22 mouse cellular contexts compared by ENCODE assay signal in genomic region chr4:130350690-130351422, GRCm38 (mm10). TPM values are rescaled to one million over a fixed set of nuclear protein-coding genes. Genes with fewer than 3 reads are reported as not detected.
DNase-seq lines count a peak whose midpoint lies in the region; ATAC-seq and TF ChIP-seq lines count a peak whose summit lies in the region.
"Had no signal": no experiment of that assay in that cellular context is flagged by ENCODE, and none has a peak within 500 bp of the region (broad histone marks: within the 10 kb centered on the region; RNA-seq: fewer than 3 reads in every experiment).

No protein-coding gene starts in this region.

- H3K9me3 ChIP-seq in hindbrain, postnatal 0 days (ENCODE audit: low read length): no peaks in the 10 kb centered on the region
- no peaks in the 10 kb centered on the region for H3K9me3 ChIP-seq in hindbrain, embryonic 13.5 days
- H3K9me3 ChIP-seq in CH12.LX (replicated peaks; ENCODE audit: low read length): no peaks in the 10 kb centered on the region
- H3K9me3 ChIP-seq in liver, embryonic 15.5 days (replicated peaks): no peaks in the 10 kb centered on the region
- H3K9me3 ChIP-seq: forebrain, embryonic 12.5 days; heart, embryonic 15.5 days; intestine, embryonic 15.5 days; kidney, embryonic 15.5 days; limb, embryonic 10.5 days; megakaryocyte, embryonic 14.5 days had no signal

- no peak for TF ChIP-seq RAD21 in CH12.LX (IDR thresholded peaks at IDR 0.05; ENCODE audit: low read depth, low read length)

- no peaks in the 10 kb centered on the region for H3K4me1 ChIP-seq in cerebellum, adult 2 months (ENCODE audit: control insufficient read depth, insufficient read depth, low read length)
- no peaks in the 10 kb centered on the region for H3K4me1 ChIP-seq in hindbrain, postnatal 0 days (ENCODE audit: insufficient read depth, low read length)
- H3K4me1 ChIP-seq in hindbrain, embryonic 13.5 days (replicated peaks): no peaks in the 10 kb centered on the region
- H3K4me1 ChIP-seq in CH12.LX (ENCODE audit: control insufficient read depth in 1 of 2, insufficient read depth in 2 of 2): peaks cover 0 to 15% of the 10 kb centered on the region in 2 experiments; a peak in 2 of 4 replicates
- H3K4me1 ChIP-seq in liver, embryonic 15.5 days (replicated peaks): peaks cover 11% of the 10 kb centered on the region; the same call in 1 of the 2 replicates
- H3K4me1 ChIP-seq: forebrain, embryonic 12.5 days; heart, embryonic 15.5 days; intestine, embryonic 15.5 days; kidney, embryonic 15.5 days; limb, embryonic 10.5 days had no signal

- TF ChIP-seq EP300 in CH12.LX (IDR thresholded peaks at IDR 0.05; ENCODE audit: low read length): no peak

- WGBS in cerebellum, adult 2 months: 90% methylated on average over 16 of the region's 16 CpGs
- 80% methylated on average over 16 of the region's 16 CpGs for WGBS in hindbrain, postnatal 0 days
- 83% methylated on average over 16 of the region's 16 CpGs for WGBS in hindbrain, embryonic 13.5 days
- 65% methylated on average over 16 of the region's 16 CpGs for WGBS in liver, embryonic 15.5 days (ENCODE audit: insufficient replicate concordance)

- no peak overlapping the region for H3K9ac ChIP-seq in hindbrain, postnatal 0 days (replicated peaks; ENCODE audit: low read length)
- H3K9ac ChIP-seq in hindbrain, embryonic 13.5 days: no peak overlapping the region
- H3K9ac ChIP-seq in CH12.LX (ENCODE audit: insufficient read depth, low read depth): no peak overlapping the region
- H3K9ac ChIP-seq in liver, embryonic 15.5 days: no peak overlapping the region
- H3K9ac ChIP-seq: forebrain, embryonic 12.5 days; heart, embryonic 15.5 days; intestine, embryonic 15.5 days; kidney, embryonic 15.5 days had no signal

- no peak overlapping the region for H3K4me3 ChIP-seq in cerebellum, adult 2 months (replicated peaks; ENCODE audit: insufficient read depth, low read depth, low read length)
- no peak overlapping the region for H3K4me3 ChIP-seq in hindbrain, postnatal 0 days (ENCODE audit: low read length)
- H3K4me3 ChIP-seq in hindbrain, embryonic 13.5 days: no peak overlapping the region
- no peak overlapping the region for H3K4me3 ChIP-seq in CH12.LX (replicated peaks in 1 of 3; ENCODE audit: low read depth in 2 of 3, low read length in 2 of 3, poor library complexity in 1 of 3)
- H3K4me3 ChIP-seq in liver, embryonic 15.5 days (replicated peaks): no peak overlapping the region
- H3K4me3 ChIP-seq: forebrain, embryonic 12.5 days; heart, embryonic 15.5 days; intestine, embryonic 15.5 days; kidney, embryonic 15.5 days; limb, embryonic 10.5 days; megakaryocyte, embryonic 14.5 days had no signal

- no peak for TF ChIP-seq POLR2A in cerebellum, adult 2 months (IDR thresholded peaks at IDR 0.05; ENCODE audit: borderline replicate concordance, insufficient read depth, low read length)
- no peak for TF ChIP-seq POLR2A in CH12.LX (IDR thresholded peaks at IDR 0.05; ENCODE audit: low read depth, low read length)

- H3K36me3 ChIP-seq in hindbrain, postnatal 0 days (ENCODE audit: insufficient read depth, low read length): peaks cover 42% of the 10 kb centered on the region
- H3K36me3 ChIP-seq in hindbrain, embryonic 13.5 days: peaks cover 78% of the 10 kb centered on the region
- H3K36me3 ChIP-seq in CH12.LX (replicated peaks in 1 of 2; ENCODE audit: control insufficient read depth in 1 of 2, insufficient read depth in 1 of 2, low read length in 1 of 2): peaks cover 62 to 97% of the 10 kb centered on the region in 2 experiments
- peaks cover 79% of the 10 kb centered on the region for H3K36me3 ChIP-seq in liver, embryonic 15.5 days (replicated peaks)

- dilution Hi-C loops in CH12.LX (cut with MboI; ENCODE audit: extremely low pct_ligation_motif_present, extremely low pct_unique_long_range_greater_than_20kb, low sequenced_read_pairs): no loop called here

- no peak for DNase-seq in cerebellum, adult 2 months
- no peak for DNase-seq in cerebellum, adult 11-12 months
- peak; percentile 48 for DNase-seq in hindbrain, postnatal 0 days (ENCODE audit: low spot score)
- no peak for DNase-seq in CH12.LX (ENCODE audit: extremely low read depth)
- DNase-seq in thymus, postnatal 10 days (ENCODE audit: low spot score in 2 of 2): no peak
- no peak for DNase-seq in right cerebral cortex, adult 18-20 months
- DNase-seq: adrenal gland, postnatal 36 days; cerebellum, adult 8-10 months; gastrocnemius, postnatal 14 days; lung, adult 18-20 months; thymus, postnatal 4 days had no signal

- peak; percentile 32; the same call in 1 of the 2 replicates for ATAC-seq in hindbrain, postnatal 0 days
- ATAC-seq in hindbrain, embryonic 13.5 days (ENCODE audit: low FRiP score): no peak
- ATAC-seq in liver, embryonic 15.5 days (ENCODE audit: insufficient read depth): peak; percentile 49
- ATAC-seq: intestine, embryonic 15.5 days; midbrain, embryonic 16.5 days had no signal

- peak; percentile 15; the same call in 1 of the 2 replicates for TF ChIP-seq CTCF in cerebellum, adult 2 months (IDR thresholded peaks at IDR 0.05; ENCODE audit: borderline replicate concordance, insufficient read depth, low read depth, low read length)
- peak; percentile 37; the same call in 1 of the 2 replicates for TF ChIP-seq CTCF in hindbrain, postnatal 0 days (IDR thresholded peaks at IDR 0.05; ENCODE audit: low read depth)
- TF ChIP-seq CTCF in CH12.LX (conservative IDR thresholded peaks at IDR 0.05 in 1 of 2, IDR thresholded peaks at IDR 0.05 in 1 of 2; ENCODE audit: low read depth in 2 of 2, low read length in 2 of 2): peak in 1 of 2 experiments; percentile 20; a peak in 1 of 4 replicates

- no peaks in the 10 kb centered on the region; the same call in 1 of the 2 replicates for H3K79me2 ChIP-seq in CH12.LX (replicated peaks; ENCODE audit: control insufficient read depth, extremely low read depth, insufficient read depth, poor library complexity, severe bottlenecking)

- no peak overlapping the region for H3K4me2 ChIP-seq in hindbrain, postnatal 0 days (ENCODE audit: low read depth, low read length)
- no peak overlapping the region for H3K4me2 ChIP-seq in hindbrain, embryonic 13.5 days
- no peak overlapping the region for H3K4me2 ChIP-seq in CH12.LX (ENCODE audit: insufficient read depth, low read depth, poor library complexity, severe bottlenecking)
- H3K4me2 ChIP-seq in liver, embryonic 15.5 days: peak overlapping the region; percentile 7; the same call in 1 of the 2 replicates
- H3K4me2 ChIP-seq: forebrain, embryonic 12.5 days; heart, embryonic 15.5 days; intestine, embryonic 15.5 days; kidney, embryonic 15.5 days had no signal

- H3K27ac ChIP-seq in cerebellum, adult 2 months (ENCODE audit: insufficient read depth, low read length): no peak overlapping the region
- no peak overlapping the region for H3K27ac ChIP-seq in hindbrain, postnatal 0 days
- no peak overlapping the region for H3K27ac ChIP-seq in hindbrain, embryonic 13.5 days
- H3K27ac ChIP-seq in CH12.LX (ENCODE audit: insufficient read depth, low read depth): no peak overlapping the region
- peak overlapping the region; percentile 15 for H3K27ac ChIP-seq in liver, embryonic 15.5 days (replicated peaks)
- H3K27ac ChIP-seq: forebrain, embryonic 12.5 days; heart, embryonic 15.5 days; intestine, embryonic 15.5 days; kidney, embryonic 15.5 days; limb, embryonic 10.5 days had no signal

- in situ Hi-C loops in CH12.LX (cut with MboI; ENCODE audit: low pct_ligation_motif_present, low pct_unique_long_range_greater_than_20kb, low sequenced_read_pairs): no loop called here

- no peaks in the 10 kb centered on the region for H3K27me3 ChIP-seq in cerebellum, adult 2 months (ENCODE audit: control insufficient read depth, insufficient read depth, low read length)
- no peaks in the 10 kb centered on the region for H3K27me3 ChIP-seq in hindbrain, postnatal 0 days (ENCODE audit: insufficient read depth, low read length)
- no peaks in the 10 kb centered on the region for H3K27me3 ChIP-seq in hindbrain, embryonic 13.5 days
- no peaks in the 10 kb centered on the region for H3K27me3 ChIP-seq in CH12.LX (replicated peaks)
- H3K27me3 ChIP-seq in liver, embryonic 15.5 days: no peaks in the 10 kb centered on the region
- H3K27me3 ChIP-seq: forebrain, embryonic 12.5 days; heart, embryonic 15.5 days; intestine, embryonic 15.5 days; kidney, embryonic 15.5 days; megakaryocyte, embryonic 14.5 days had no signal

RNA-seq across cellular contexts. Expression of gene Zcchc17, which starts 8.9 kb away (rescaled TPM):
- polyA plus RNA-seq in cerebellum, adult 2 months (2012; rRNA removed): 87.9 and 89.6 TPM in 2 replicates
- 23.9 and 31.4 TPM in 2 replicates for total RNA-seq in hindbrain, postnatal 0 days (2014; rRNA removed)
- polyA plus RNA-seq in hindbrain, postnatal 0 days (2015; fragmentation: Nextera tagmentation; extraction: Ambion mirVana): 93.2 and 101 TPM in 2 replicates
- 89.7 and 92.8 TPM in 2 replicates for polyA plus RNA-seq in hindbrain, embryonic 13.5 days (2015; fragmentation: Nextera tagmentation; extraction: Ambion mirVana)
- total RNA-seq in CH12.LX (2012; rRNA removed) (31.7 and 42.6 TPM in 2 replicates), CH12.LX (2014; rRNA removed) (51.8 and 54.8 TPM in 2 replicates)
- polyA plus RNA-seq in CH12.LX (2012; ENCODE audit: insufficient read length, low read depth): 67.7 and 87.4 TPM in 2 replicates
- 27.4 and 31.9 TPM in 2 replicates for polyA plus RNA-seq in liver, embryonic 15.5 days (2015; fragmentation: Nextera tagmentation; extraction: Ambion mirVana)

RNA-seq across cellular contexts. Expression of gene Snrnp40, which starts 9.1 kb away (rescaled TPM):
- 35.7 and 39.5 TPM in 2 replicates for polyA plus RNA-seq in cerebellum, adult 2 months (2012; rRNA removed)
- 57.9 and 74.2 TPM in 2 replicates for total RNA-seq in hindbrain, postnatal 0 days (2014; rRNA removed)
- polyA plus RNA-seq in hindbrain, postnatal 0 days (2015; fragmentation: Nextera tagmentation; extraction: Ambion mirVana): 84.5 and 88.9 TPM in 2 replicates
- 111 and 122 TPM in 2 replicates for polyA plus RNA-seq in hindbrain, embryonic 13.5 days (2015; fragmentation: Nextera tagmentation; extraction: Ambion mirVana)
- 108 and 134 TPM in 2 replicates for total RNA-seq in CH12.LX (2012; rRNA removed)
- 180 and 184 TPM in 2 replicates for total RNA-seq in CH12.LX (2014; rRNA removed)
- 128 and 157 TPM in 2 replicates for polyA plus RNA-seq in CH12.LX (2012; ENCODE audit: insufficient read length, low read depth)
- polyA plus RNA-seq in liver, embryonic 15.5 days (2015; fragmentation: Nextera tagmentation; extraction: Ambion mirVana): 69.1 and 70.6 TPM in 2 replicates

RNA-seq across cellular contexts. Expression of gene Gm10570, which starts 42.4 kb away (rescaled TPM):
- polyA plus RNA-seq in cerebellum, adult 2 months (2012; rRNA removed): 1.6 and 1.7 TPM in 2 replicates
- total RNA-seq in hindbrain, postnatal 0 days (2014; rRNA removed): 4.5 and 6.8 TPM in 2 replicates
- polyA plus RNA-seq in hindbrain, postnatal 0 days (2015; fragmentation: Nextera tagmentation; extraction: Ambion mirVana): 1.3 and 1.7 TPM in 2 replicates
- 0.71 and 0.73 TPM in 2 replicates for polyA plus RNA-seq in hindbrain, embryonic 13.5 days (2015; fragmentation: Nextera tagmentation; extraction: Ambion mirVana)
- not detected in 2 replicates for total RNA-seq in CH12.LX (2012; rRNA removed)
- total RNA-seq in CH12.LX (2014; rRNA removed): not detected in 2 replicates
- not detected in 2 replicates for polyA plus RNA-seq in CH12.LX (2012; ENCODE audit: insufficient read length, low read depth)
- not detected in 2 replicates for polyA plus RNA-seq in liver, embryonic 15.5 days (2015; fragmentation: Nextera tagmentation; extraction: Ambion mirVana)
- total RNA-seq: adrenal gland, postnatal 36 days; gastrocnemius, postnatal 14 days; hematopoietic stem cell, adult 5-6 weeks; MEL had no signal
- polyA plus RNA-seq: forebrain, embryonic 12.5 days; intestine, embryonic 15.5 days; limb, embryonic 10.5 days had no signal

RNA-seq across cellular contexts. Expression of gene Fabp3, which starts 42.5 kb away (rescaled TPM):
- polyA plus RNA-seq in cerebellum, adult 2 months (2012; rRNA removed): 196 and 220 TPM in 2 replicates
- total RNA-seq in hindbrain, postnatal 0 days (2014; rRNA removed): 122 and 131 TPM in 2 replicates
- polyA plus RNA-seq in hindbrain, postnatal 0 days (2015; fragmentation: Nextera tagmentation; extraction: Ambion mirVana): 392 and 410 TPM in 2 replicates
- polyA plus RNA-seq in hindbrain, embryonic 13.5 days (2015; fragmentation: Nextera tagmentation; extraction: Ambion mirVana): 146 and 148 TPM in 2 replicates
- not detected in 2 replicates for total RNA-seq in CH12.LX (2012; rRNA removed)
- not detected in 2 replicates for total RNA-seq in CH12.LX (2014; rRNA removed)
- 0.38 TPM in 1 of 2 replicates, not detected in the other for polyA plus RNA-seq in CH12.LX (2012; ENCODE audit: insufficient read length, low read depth)
- polyA plus RNA-seq in liver, embryonic 15.5 days (2015; fragmentation: Nextera tagmentation; extraction: Ambion mirVana): 4.0 and 4.5 TPM in 2 replicates
- total RNA-seq: hematopoietic stem cell, adult 5-6 weeks; MEL had no signal
